Mouse (Mus musculus) right cerebral cortex, adult 2 months (tissue): ENCODE results near the gene Cish.

ENCODE experiments used
- DNase-seq, 2 experiments: peaks; one replicate each; pipeline ENCODE4 v3.0.0; 2021 to 2022; ENCODE audit warnings: low spot score in 2 of 2

Cish gene

GRCm38 (mm10) chr9:107349321-107349720 is 53.5 kb downstream of the Cish start:
- no peak for DNase-seq
